ENCODE assay signal across 22 mouse cellular contexts in genomic region chr7:70016611-70017010, GRCm38 (mm10).
"Had no signal": no experiment of that assay in that cellular context is flagged by ENCODE, and none has a peak within 500 bp of the region (broad histone marks: within the 10 kb centered on the region; RNA-seq: fewer than 3 reads in every experiment).

No protein-coding gene starts in this region.

- H3K4me1 ChIP-seq: limb, embryonic 10.5 days; limb, embryonic 13.5 days; liver, embryonic 12.5 days; liver, embryonic 15.5 days; lung, embryonic 15.5 days; megakaryocyte, embryonic 14.5 days; midbrain, embryonic 10.5 days; neural tube, embryonic 12.5 days; neural tube, embryonic 15.5 days; stomach, embryonic 15.5 days had no signal

- H3K27ac ChIP-seq: limb, embryonic 10.5 days; limb, embryonic 13.5 days; liver, embryonic 12.5 days; liver, embryonic 15.5 days; lung, embryonic 15.5 days; midbrain, embryonic 10.5 days; neural tube, embryonic 12.5 days; neural tube, embryonic 15.5 days; stomach, embryonic 15.5 days had no signal

- DNase-seq: kidney, adult 9 months; kidney, postnatal 14 days; kidney, postnatal 4 days; liver; lung, adult 18-20 months; lung, postnatal 10 days; lung, postnatal 36 days; midbrain, embryonic 14.5 days; right cerebral cortex, adult 18-20 months; right cerebral cortex, postnatal 25 days; spleen, adult 18-20 months; thymus, postnatal 25 days had no signal

- H3K4me3 ChIP-seq: limb, embryonic 10.5 days; limb, embryonic 13.5 days; liver, embryonic 12.5 days; liver, embryonic 15.5 days; lung, embryonic 15.5 days; megakaryocyte, embryonic 14.5 days; midbrain, embryonic 10.5 days; neural tube, embryonic 12.5 days; neural tube, embryonic 15.5 days; stomach, embryonic 15.5 days had no signal

- H3K36me3 ChIP-seq: limb, embryonic 10.5 days; limb, embryonic 13.5 days; liver, embryonic 12.5 days; liver, embryonic 15.5 days; lung, embryonic 15.5 days; midbrain, embryonic 10.5 days; neural tube, embryonic 12.5 days; neural tube, embryonic 15.5 days; stomach, embryonic 15.5 days had no signal

- H3K27me3 ChIP-seq: limb, embryonic 13.5 days; liver, embryonic 12.5 days; liver, embryonic 15.5 days; lung, embryonic 15.5 days; megakaryocyte, embryonic 14.5 days; neural tube, embryonic 12.5 days; neural tube, embryonic 15.5 days; stomach, embryonic 15.5 days had no signal

- ATAC-seq: liver, embryonic 12.5 days had no signal
